ENCODE assay signal across 8 mouse cellular contexts in the genomic region with DNA sequence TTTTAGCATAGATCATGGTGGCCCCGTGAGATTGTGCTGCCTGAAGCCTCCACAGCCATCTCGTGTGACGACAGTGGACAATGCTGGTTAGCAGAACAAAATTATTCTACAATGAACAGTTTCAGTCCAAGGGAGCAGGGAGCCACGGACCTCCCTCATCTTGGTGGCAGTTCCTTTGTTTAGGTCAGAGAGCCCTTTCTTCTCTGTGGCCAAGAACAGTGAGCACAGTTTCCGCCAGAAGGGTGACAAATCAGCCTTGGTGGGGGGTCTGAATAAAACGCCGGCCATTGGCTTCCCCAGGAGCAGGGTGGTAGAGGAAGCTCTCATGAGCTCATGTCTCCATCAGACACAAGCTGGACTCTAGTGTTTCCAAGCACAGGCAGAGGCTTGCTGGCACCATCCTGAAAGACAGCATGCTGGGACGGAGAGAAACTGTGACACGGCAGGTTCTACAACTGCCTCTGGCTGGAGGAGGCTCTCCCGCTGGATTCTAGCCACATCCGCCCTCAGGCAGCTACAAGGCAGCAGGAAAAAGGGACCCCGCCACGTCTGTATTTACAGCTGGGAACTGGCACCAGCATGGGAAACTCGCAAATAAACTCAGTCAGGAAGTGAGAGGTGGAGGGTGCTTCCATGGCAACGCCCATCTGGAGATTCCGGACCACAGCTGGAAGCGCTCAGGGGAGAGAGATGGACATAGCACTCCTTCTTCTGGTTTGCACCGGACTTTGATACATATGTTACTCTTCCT.
A peak's percentile ranks its signal among the peaks of the same experiment; 100 is the strongest.
DNase-seq lines count a peak whose midpoint lies in the region; ATAC-seq and TF ChIP-seq lines count a peak whose summit lies in the region.

No protein-coding gene starts in this region.

- no peaks in the 10 kb centered on the region for H3K9me3 ChIP-seq in embryonic facial prominence, embryonic 11.5 days (replicated peaks; ENCODE audit: control insufficient read depth, low read length)
- H3K9me3 ChIP-seq in liver, embryonic 12.5 days (replicated peaks), result no peaks in the 10 kb centered on the region
- no peaks in the 10 kb centered on the region for H3K9me3 ChIP-seq in neural tube, embryonic 14.5 days (ENCODE audit: control insufficient read depth, low read length)

- 12% methylated on average over 18 of the region's 18 CpGs for WGBS in embryonic facial prominence, embryonic 11.5 days
- 33% methylated on average over 18 of the region's 18 CpGs for WGBS in kidney, adult 2 months
- WGBS in liver, embryonic 12.5 days (ENCODE audit: insufficient replicate concordance), result 40% methylated on average over 18 of the region's 18 CpGs
- 10% methylated on average over 18 of the region's 18 CpGs for WGBS in neural tube, embryonic 14.5 days

- H3K4me1 ChIP-seq in embryonic facial prominence, embryonic 11.5 days (ENCODE audit: control insufficient read depth, insufficient read depth, low read length), result peaks cover 3% of the 10 kb centered on the region; the same call in 1 of the 2 replicates
- peaks cover 17% of the 10 kb centered on the region; the same call in 1 of the 2 replicates for H3K4me1 ChIP-seq in kidney, adult 2 months (ENCODE audit: control insufficient read depth, insufficient read depth, low read length)
- H3K4me1 ChIP-seq in liver, embryonic 12.5 days, result peaks cover 9% of the 10 kb centered on the region
- H3K4me1 ChIP-seq in neural tube, embryonic 14.5 days (ENCODE audit: control insufficient read depth, insufficient read depth, low read length), result peaks cover 17% of the 10 kb centered on the region; the same call in 1 of the 2 replicates

- no peaks in the 10 kb centered on the region for H3K36me3 ChIP-seq in embryonic facial prominence, embryonic 11.5 days (replicated peaks; ENCODE audit: control insufficient read depth, insufficient read depth, low read depth, low read length)
- H3K36me3 ChIP-seq in kidney, adult 2 months (ENCODE audit: control insufficient read depth, insufficient read depth, low read length), result no peaks in the 10 kb centered on the region
- H3K36me3 ChIP-seq in liver, embryonic 12.5 days, result no peaks in the 10 kb centered on the region
- H3K36me3 ChIP-seq in neural tube, embryonic 14.5 days (ENCODE audit: control insufficient read depth, insufficient read depth, low read length), result no peaks in the 10 kb centered on the region

- no peak overlapping the region for H3K4me3 ChIP-seq in embryonic facial prominence, embryonic 11.5 days (ENCODE audit: low read depth, low read length)
- no peak overlapping the region for H3K4me3 ChIP-seq in kidney, adult 2 months (ENCODE audit: insufficient read depth, low read depth, low read length)
- no peak overlapping the region for H3K4me3 ChIP-seq in liver, embryonic 12.5 days
- no peak overlapping the region for H3K4me3 ChIP-seq in neural tube, embryonic 14.5 days (ENCODE audit: low read depth, low read length)

- no peaks in the 10 kb centered on the region for H3K27me3 ChIP-seq in embryonic facial prominence, embryonic 11.5 days (ENCODE audit: control insufficient read depth, insufficient read depth, low read length)
- no peaks in the 10 kb centered on the region for H3K27me3 ChIP-seq in kidney, adult 2 months (replicated peaks; ENCODE audit: control insufficient read depth, insufficient read depth, low read length)
- H3K27me3 ChIP-seq in liver, embryonic 12.5 days (replicated peaks), result no peaks in the 10 kb centered on the region
- H3K27me3 ChIP-seq in neural tube, embryonic 14.5 days (ENCODE audit: control insufficient read depth, insufficient read depth, low read length), result no peaks in the 10 kb centered on the region

- ATAC-seq in embryonic facial prominence, embryonic 11.5 days (replicated peaks; ENCODE audit: insufficient number of reproducible peaks, low FRiP score, low TSS enrichment, low read depth), result 0 out of 2 replicates have a peak, but pooled peaks have one; percentile 54
- 0 out of 2 replicates have a peak, but pooled peaks have one; percentile 30 for ATAC-seq in liver, embryonic 12.5 days
- peak; percentile 76 for ATAC-seq in neural tube, embryonic 14.5 days (ENCODE audit: low read depth)
- no peak for ATAC-seq in activated CD4-positive, CD25-positive, alpha-beta regulatory T cell, adult 4 months

- peak overlapping the region; percentile 49; the same call in 1 of the 2 replicates for H3K27ac ChIP-seq in embryonic facial prominence, embryonic 11.5 days (replicated peaks; ENCODE audit: low read depth, low read length)
- peak overlapping the region; percentile 34 for H3K27ac ChIP-seq in kidney, adult 2 months (ENCODE audit: insufficient read depth, low read depth, low read length)
- H3K27ac ChIP-seq in liver, embryonic 12.5 days, result peak overlapping the region; percentile 23; the same call in 1 of the 2 replicates
- peak overlapping the region; percentile 41; the same call in 1 of the 2 replicates for H3K27ac ChIP-seq in neural tube, embryonic 14.5 days (ENCODE audit: low read depth, low read length)

- no peak for TF ChIP-seq CTCF in kidney, adult 2 months (conservative IDR thresholded peaks at IDR 0.05; ENCODE audit: insufficient read depth, insufficient read length, low read depth, low read length)

- DNase-seq in adrenal gland, adult (ENCODE audit: inconsistent age in 2 of 2, low spot score in 1 of 2), result peak; percentile 58 to 76
- no peak for DNase-seq in adrenal gland, postnatal 4 days (ENCODE audit: low spot score in 2 of 2)
- peak; percentile 73 for DNase-seq in embryonic facial prominence, embryonic 11.5 days (ENCODE audit: low spot score)
- DNase-seq in heart, adult 9 months (ENCODE audit: low spot score in 2 of 2), result peak; percentile 81 to 87
- peak; percentile 90 for DNase-seq in kidney, adult 2 months

- H3K9ac ChIP-seq in embryonic facial prominence, embryonic 11.5 days (replicated peaks; ENCODE audit: low read length), result peak overlapping the region; percentile 18
- no peak overlapping the region for H3K9ac ChIP-seq in liver, embryonic 12.5 days
- H3K9ac ChIP-seq in neural tube, embryonic 14.5 days (replicated peaks; ENCODE audit: low read depth, low read length), result no peak overlapping the region

- no peak for TF ChIP-seq POLR2A in kidney, adult 2 months (IDR thresholded peaks at IDR 0.05; ENCODE audit: low read depth, low read length)

- H3K4me2 ChIP-seq in embryonic facial prominence, embryonic 11.5 days (ENCODE audit: low read depth, low read length), result peak overlapping the region; percentile 24; the same call in 1 of the 2 replicates
- H3K4me2 ChIP-seq in liver, embryonic 12.5 days, result no peak overlapping the region; the same call in 1 of the 2 replicates
- H3K4me2 ChIP-seq in neural tube, embryonic 14.5 days (ENCODE audit: low read depth, low read length), result no peak overlapping the region

Comparison
In these comparisons a context has a peak if more than half of its experiments do, and no peak if none do; other contexts are left out.
1. DNase-seq: peak in adrenal gland, adult (2 of 2), embryonic facial prominence, embryonic 11.5 days (single experiment), heart, adult 9 months (2 of 2) and kidney, adult 2 months (single experiment); none in adrenal gland, postnatal 4 days (0 of 2).
2. Peak in every context shown above with its lines, with median percentiles within 50 percentile points of each other: H3K27ac ChIP-seq.